Comparison of ENCODE assay signal across 15 mouse cellular contexts in genomic region chr13:63300929-63301328, GRCm38 (mm10).
DNase-seq lines count a peak whose midpoint lies in the region; ATAC-seq lines count a peak whose summit lies in the region.
"Had no signal": no experiment of that assay in that cellular context is flagged by ENCODE, and none has a peak within 500 bp of the region (broad histone marks: within the 10 kb centered on the region; RNA-seq: fewer than 3 reads in every experiment).

No protein-coding gene starts in this region.

- no peaks in the 10 kb centered on the region for H3K9me3 ChIP-seq in kidney, embryonic 14.5 days (ENCODE audit: control insufficient read depth, low read length)
- H3K9me3 ChIP-seq: neural tube, embryonic 15.5 days had no signal

- peaks cover 76% of the 10 kb centered on the region for H3K36me3 ChIP-seq in kidney, embryonic 14.5 days (ENCODE audit: control insufficient read depth, insufficient read depth, low read length)

- H3K9ac ChIP-seq in kidney, embryonic 14.5 days (ENCODE audit: low read depth, low read length) = no peak overlapping the region
- H3K9ac ChIP-seq: neural tube, embryonic 15.5 days had no signal

- H3K4me3 ChIP-seq in kidney, embryonic 14.5 days (ENCODE audit: low read length) = no peak overlapping the region
- H3K4me3 ChIP-seq: neural tube, embryonic 15.5 days had no signal

- ATAC-seq in kidney, embryonic 14.5 days (ENCODE audit: low FRiP score, low TSS enrichment) = no peak
- ATAC-seq: inflammation-experienced regulatory T-cells, adult 6 months had no signal

- no peaks in the 10 kb centered on the region for H3K27me3 ChIP-seq in kidney, embryonic 14.5 days (ENCODE audit: control insufficient read depth, insufficient read depth, low read length)
- H3K27me3 ChIP-seq: neural tube, embryonic 15.5 days; Patski had no signal

- DNase-seq in adrenal gland, adult (ENCODE audit: inconsistent age in 2 of 2, low spot score in 1 of 2) = peak; percentile 39 to 53
- no peak for DNase-seq in adrenal gland, postnatal 10 days
- no peak for DNase-seq in kidney, adult 9 months
- DNase-seq in ES-CJ7 (ENCODE audit: low read depth, low spot score) = peak; percentile 18
- DNase-seq in large intestine, adult 2 months (ENCODE audit: low read depth, low spot score) = peak; percentile 63
- DNase-seq in thymus, postnatal 25 days = no peak
- no peak for DNase-seq in right cerebral cortex, postnatal 36 days (ENCODE audit: low spot score in 2 of 2)
- DNase-seq: cerebellum, adult 11 months; layer of hippocampus, adult 9-11 months; thymus, postnatal 36 days had no signal

- peaks cover 34% of the 10 kb centered on the region for H3K4me1 ChIP-seq in kidney, embryonic 14.5 days (ENCODE audit: control insufficient read depth, insufficient read depth, low read length)

- 55% methylated on average over 7 of the region's 7 CpGs for WGBS in kidney, embryonic 14.5 days
- WGBS in large intestine, adult 2 months = 30% methylated on average over 7 of the region's 7 CpGs

- no peak overlapping the region for H3K4me2 ChIP-seq in kidney, embryonic 14.5 days (replicated peaks; ENCODE audit: low read depth, low read length)
- H3K4me2 ChIP-seq: neural tube, embryonic 15.5 days had no signal

- peak overlapping the region; percentile 25; the same call in 1 of the 2 replicates for H3K27ac ChIP-seq in kidney, embryonic 14.5 days (ENCODE audit: low read depth, low read length)
- H3K27ac ChIP-seq: stomach, postnatal 0 days had no signal

Comparison
In these comparisons a context has a peak if more than half of its experiments do, and no peak if none do; other contexts are left out.
1. DNase-seq: peak in adrenal gland, adult (2 of 2), ES-CJ7 (single experiment) and large intestine, adult 2 months (single experiment); none in adrenal gland, postnatal 10 days (single experiment), kidney, adult 9 months (single experiment), thymus, postnatal 25 days (single experiment) and right cerebral cortex, postnatal 36 days (0 of 2).